Mouse (Mus musculus): ENCODE results near the gene Myo1e. TPM values are rescaled to one million over a fixed set of nuclear protein-coding genes. Genes with fewer than 3 reads are reported as not detected.

Myo1e gene
- polyA plus RNA-seq, 1 experiment from 2014 or later: 26.4 TPM

- H3K27me3 ChIP-seq (ENCODE audit: insufficient read depth, low read length): no peaks in the 10 kb centered on the region
- peaks cover 24% of the 10 kb centered on the region for H3K36me3 ChIP-seq (ENCODE audit: insufficient read depth, low read length)
- no peak for ATAC-seq (ENCODE audit: low FRiP score, low TSS enrichment)
- no peak overlapping the region for H3K9ac ChIP-seq (replicated peaks; ENCODE audit: low read length)
- H3K4me2 ChIP-seq (replicated peaks; ENCODE audit: low read depth, low read length): no peak overlapping the region
- H3K4me3 ChIP-seq (ENCODE audit: low read length): no peak overlapping the region
- H3K27ac ChIP-seq (ENCODE audit: low read length): no peak overlapping the region
- H3K4me1 ChIP-seq (ENCODE audit: insufficient read depth, low read length): peaks cover 7% of the 10 kb centered on the region
- 0 out of 2 replicates have a peak, but pooled peaks cover 3% of the 10 kb centered on the region for H3K9me3 ChIP-seq (ENCODE audit: low read length)
- 99% methylated on average over 2 of the region's 2 CpGs for whole genome bisulfite sequencing
Observed at GRCm38 (mm10) chr9:70359402-70360131, 152.4 kb downstream of the Myo1e start.

GRCm38 (mm10) chr9:70364741-70365140, 157.6 kb downstream of the Myo1e start:
- H3K4me1 ChIP-seq (ENCODE audit: insufficient read depth, low read length): no peaks in the 10 kb centered on the region
- H3K4me2 ChIP-seq (replicated peaks; ENCODE audit: low read depth, low read length): no peak overlapping the region
- no peaks in the 10 kb centered on the region for H3K27me3 ChIP-seq (ENCODE audit: insufficient read depth, low read length)
- 97% methylated on average over 8 of the region's 8 CpGs for WGBS
- peaks cover 6% of the 10 kb centered on the region; the same call in 1 of the 2 replicates for H3K9me3 ChIP-seq (ENCODE audit: low read length)
- peaks cover 27% of the 10 kb centered on the region for H3K36me3 ChIP-seq (ENCODE audit: insufficient read depth, low read length)
- no peak for ATAC-seq (ENCODE audit: low FRiP score, low TSS enrichment)
- H3K27ac ChIP-seq (ENCODE audit: low read length): no peak overlapping the region
- H3K9ac ChIP-seq (replicated peaks; ENCODE audit: low read length): no peak overlapping the region
- H3K4me3 ChIP-seq (ENCODE audit: low read length): no peak overlapping the region

- ATAC-seq (ENCODE audit: low FRiP score, low TSS enrichment): no peak
- WGBS: 92% methylated on average over 2 of the region's 2 CpGs
- Histone ChIP-seq H3K9ac (replicated peaks; ENCODE audit: low read length) (no peak overlapping the region), H3K36me3 (ENCODE audit: insufficient read depth, low read length) (peaks cover 36% of the 10 kb centered on the region), H3K9me3 (ENCODE audit: low read length) (peaks cover 6% of the 10 kb centered on the region; the same call in 1 of the 2 replicates), H3K27ac (ENCODE audit: low read length) (no peak overlapping the region), H3K4me2 (replicated peaks; ENCODE audit: low read depth, low read length) (no peak overlapping the region), H3K27me3 (ENCODE audit: insufficient read depth, low read length) (no peaks in the 10 kb centered on the region), H3K4me3 (ENCODE audit: low read length) (no peak overlapping the region), H3K4me1 (ENCODE audit: insufficient read depth, low read length) (no peaks in the 10 kb centered on the region)
Observed at GRCm38 (mm10) chr9:70365915-70366314, 158.8 kb downstream of the Myo1e start.

GRCm38 (mm10) chr9:70366898-70367297, 159.7 kb downstream of the Myo1e start:
- 82% methylated on average over 6 of the region's 6 CpGs for WGBS
- H3K27me3 ChIP-seq (ENCODE audit: insufficient read depth, low read length): no peaks in the 10 kb centered on the region
- H3K4me3 ChIP-seq (ENCODE audit: low read length): no peak overlapping the region
- no peak overlapping the region for H3K4me2 ChIP-seq (replicated peaks; ENCODE audit: low read depth, low read length)
- no peaks in the 10 kb centered on the region for H3K4me1 ChIP-seq (ENCODE audit: insufficient read depth, low read length)
- H3K9me3 ChIP-seq (ENCODE audit: low read length): peaks cover 6% of the 10 kb centered on the region; the same call in 1 of the 2 replicates
- H3K27ac ChIP-seq (ENCODE audit: low read length): no peak overlapping the region
- H3K36me3 ChIP-seq (ENCODE audit: insufficient read depth, low read length): peaks cover 36% of the 10 kb centered on the region
- H3K9ac ChIP-seq (replicated peaks; ENCODE audit: low read length): no peak overlapping the region
- ATAC-seq (ENCODE audit: low FRiP score, low TSS enrichment): no peak

- peaks cover 38% of the 10 kb centered on the region for H3K36me3 ChIP-seq (ENCODE audit: insufficient read depth, low read length)
- H3K27ac ChIP-seq (ENCODE audit: low read length): no peak overlapping the region
- no peak overlapping the region for H3K4me3 ChIP-seq (ENCODE audit: low read length)
- no peaks in the 10 kb centered on the region for H3K4me1 ChIP-seq (ENCODE audit: insufficient read depth, low read length)
- H3K4me2 ChIP-seq (replicated peaks; ENCODE audit: low read depth, low read length): no peak overlapping the region
- 41% methylated on average over 5 of the region's 5 CpGs for WGBS
- H3K9ac ChIP-seq (replicated peaks; ENCODE audit: low read length): no peak overlapping the region
- H3K9me3 ChIP-seq (ENCODE audit: low read length): peaks cover 6% of the 10 kb centered on the region; the same call in 1 of the 2 replicates
- peak; percentile 42; the same call in 1 of the 2 replicates for ATAC-seq (ENCODE audit: low FRiP score, low TSS enrichment)
- H3K27me3 ChIP-seq (ENCODE audit: insufficient read depth, low read length): no peaks in the 10 kb centered on the region
Observed at GRCm38 (mm10) chr9:70371638-70372037, 164.5 kb downstream of the Myo1e start.

GRCm38 (mm10) chr9:70379502-70380467, 172.6 kb downstream of the Myo1e start:
- peak; percentile 54 for ATAC-seq (ENCODE audit: low FRiP score, low TSS enrichment)
- no peak overlapping the region for H3K4me3 ChIP-seq (ENCODE audit: low read length)
- no peaks in the 10 kb centered on the region for H3K9me3 ChIP-seq (ENCODE audit: low read length)
- H3K9ac ChIP-seq (replicated peaks; ENCODE audit: low read length): no peak overlapping the region
- no peak overlapping the region for H3K4me2 ChIP-seq (replicated peaks; ENCODE audit: low read depth, low read length)
- H3K4me1 ChIP-seq (ENCODE audit: insufficient read depth, low read length): no peaks in the 10 kb centered on the region
- 52% methylated on average over 7 of the region's 7 CpGs for WGBS
- H3K27me3 ChIP-seq (ENCODE audit: insufficient read depth, low read length): no peaks in the 10 kb centered on the region
- peaks cover 40% of the 10 kb centered on the region for H3K36me3 ChIP-seq (ENCODE audit: insufficient read depth, low read length)
- H3K27ac ChIP-seq (ENCODE audit: low read length): no peak overlapping the region

GRCm38 (mm10) chr9:70382091-70382490, 174.9 kb downstream of the Myo1e start:
- Histone ChIP-seq H3K4me3 (ENCODE audit: low read length) (no peak overlapping the region), H3K9me3 (ENCODE audit: low read length) (no peaks in the 10 kb centered on the region), H3K27ac (ENCODE audit: low read length) (no peak overlapping the region), H3K36me3 (ENCODE audit: insufficient read depth, low read length) (peaks cover 35% of the 10 kb centered on the region), H3K4me1 (ENCODE audit: insufficient read depth, low read length) (no peaks in the 10 kb centered on the region), H3K27me3 (ENCODE audit: insufficient read depth, low read length) (no peaks in the 10 kb centered on the region), H3K4me2 (replicated peaks; ENCODE audit: low read depth, low read length) (no peak overlapping the region), H3K9ac (replicated peaks; ENCODE audit: low read length) (no peak overlapping the region)
- 69% methylated on average over 12 of the region's 12 CpGs for WGBS
- no peak for ATAC-seq (ENCODE audit: low FRiP score, low TSS enrichment)

- no peak for ATAC-seq (ENCODE audit: low FRiP score, low TSS enrichment)
- Histone ChIP-seq H3K9ac (replicated peaks; ENCODE audit: low read length) (no peak overlapping the region), H3K9me3 (ENCODE audit: low read length) (no peaks in the 10 kb centered on the region), H3K27me3 (ENCODE audit: insufficient read depth, low read length) (no peaks in the 10 kb centered on the region), H3K27ac (ENCODE audit: low read length) (no peak overlapping the region), H3K4me1 (ENCODE audit: insufficient read depth, low read length) (no peaks in the 10 kb centered on the region), H3K4me3 (ENCODE audit: low read length) (no peak overlapping the region), H3K36me3 (ENCODE audit: insufficient read depth, low read length) (peaks cover 20% of the 10 kb centered on the region), H3K4me2 (replicated peaks; ENCODE audit: low read depth, low read length) (no peak overlapping the region)
- 64% methylated on average over 10 of the region's 10 CpGs for WGBS
Observed at GRCm38 (mm10) chr9:70383750-70384149, 176.6 kb downstream of the Myo1e start.

- peaks cover 18% of the 10 kb centered on the region for H3K36me3 ChIP-seq (ENCODE audit: insufficient read depth, low read length)
- H3K9ac ChIP-seq (replicated peaks; ENCODE audit: low read length): no peak overlapping the region
- H3K9me3 ChIP-seq (ENCODE audit: low read length): no peaks in the 10 kb centered on the region
- no peaks in the 10 kb centered on the region for H3K27me3 ChIP-seq (ENCODE audit: insufficient read depth, low read length)
- no peak overlapping the region for H3K4me3 ChIP-seq (ENCODE audit: low read length)
- 95% methylated on average over 4 of the region's 4 CpGs for WGBS
- H3K27ac ChIP-seq (ENCODE audit: low read length): no peak overlapping the region
- no peaks in the 10 kb centered on the region for H3K4me1 ChIP-seq (ENCODE audit: insufficient read depth, low read length)
- ATAC-seq (ENCODE audit: low FRiP score, low TSS enrichment): no peak
- H3K4me2 ChIP-seq (replicated peaks; ENCODE audit: low read depth, low read length): no peak overlapping the region
Observed at GRCm38 (mm10) chr9:70384494-70384893, 177.3 kb downstream of the Myo1e start.
